ENCODE assay signal across 24 mouse cellular contexts in the genomic region with DNA sequence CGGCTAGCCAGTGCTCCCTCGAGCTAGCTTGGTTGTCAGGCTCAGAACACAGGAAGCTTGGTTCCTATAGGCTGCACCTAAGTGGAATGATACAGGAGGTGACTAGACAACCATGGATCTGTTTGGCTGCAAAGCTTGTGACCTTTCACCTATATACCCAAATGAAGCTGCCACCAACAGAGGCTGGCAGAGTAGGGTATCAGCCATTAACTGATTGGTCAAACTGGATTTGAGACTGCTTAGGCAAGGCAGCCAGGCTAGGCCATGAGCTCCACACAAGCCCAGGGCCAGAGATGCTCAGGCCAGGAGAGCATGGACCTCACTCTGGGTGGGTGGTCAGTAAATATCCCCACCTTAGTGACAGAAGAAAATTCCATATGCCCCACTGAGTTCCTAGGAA. TPM values are rescaled to one million over a fixed set of nuclear protein-coding genes. Genes with fewer than 3 reads are reported as not detected.
DNase-seq lines count a peak whose midpoint lies in the region; ATAC-seq and TF ChIP-seq lines count a peak whose summit lies in the region.
"Had no signal": no experiment of that assay in that cellular context is flagged by ENCODE, and none has a peak within 500 bp of the region (broad histone marks: within the 10 kb centered on the region; RNA-seq: fewer than 3 reads in every experiment).

No protein-coding gene starts in this region.

- no peak overlapping the region for H3K4me3 ChIP-seq in forebrain, embryonic 10.5 days
- no peak overlapping the region for H3K4me3 ChIP-seq in forebrain, embryonic 11.5 days (ENCODE audit: low read depth, low read length)
- H3K4me3 ChIP-seq in layer of hippocampus, adult 2 months: no peak overlapping the region
- no peak overlapping the region for H3K4me3 ChIP-seq in forebrain, embryonic 14.5 days (ENCODE audit: low read depth, low read length)
- H3K4me3 ChIP-seq in hindbrain, postnatal 0 days (ENCODE audit: low read length): no peak overlapping the region
- H3K4me3 ChIP-seq: embryonic facial prominence, embryonic 13.5 days; liver, embryonic 15.5 days; lung, embryonic 15.5 days; myocyte; stomach, embryonic 15.5 days had no signal

- no peak for DNase-seq in forebrain, embryonic 10.5 days (ENCODE audit: extremely low spot score, low spot score)
- no peak for DNase-seq in forebrain, embryonic 11.5 days (ENCODE audit: low spot score)
- DNase-seq in layer of hippocampus, adult 2 months (ENCODE audit: low spot score in 2 of 2): no peak
- no peak for DNase-seq in layer of hippocampus, postnatal 10 days (ENCODE audit: low spot score in 2 of 2)
- no peak for DNase-seq in forebrain, embryonic 14.5 days (ENCODE audit: low spot score)
- no peak for DNase-seq in hindbrain, postnatal 0 days (ENCODE audit: low spot score)
- DNase-seq in ovary, postnatal 10 days (ENCODE audit: low spot score): no peak
- DNase-seq: adrenal gland, adult 2 months; gastrocnemius, postnatal 10 days; heart, postnatal 14 days; kidney, adult 9 months; kidney, postnatal 10 days; layer of hippocampus, adult 9-11 months; retina, postnatal 1 day; right cerebral cortex, postnatal 14 days had no signal

- no peak for TF ChIP-seq CTCF in layer of hippocampus, adult 2 months (conservative IDR thresholded peaks at IDR 0.05)
- no peak for TF ChIP-seq CTCF in hindbrain, postnatal 0 days (IDR thresholded peaks at IDR 0.05; ENCODE audit: low read depth)

- peak overlapping the region; percentile 31; the same call in 1 of the 2 replicates for H3K27ac ChIP-seq in forebrain, embryonic 10.5 days
- H3K27ac ChIP-seq in forebrain, embryonic 11.5 days (ENCODE audit: low read depth, low read length): no peak overlapping the region
- H3K27ac ChIP-seq in layer of hippocampus, adult 2 months: peak overlapping the region; percentile 86
- peak overlapping the region; percentile 80 for H3K27ac ChIP-seq in forebrain, embryonic 14.5 days (ENCODE audit: low read depth, low read length)
- H3K27ac ChIP-seq in hindbrain, postnatal 0 days: peak overlapping the region; percentile 17; the same call in 1 of the 2 replicates
- H3K27ac ChIP-seq: embryonic facial prominence, embryonic 13.5 days; liver, embryonic 15.5 days; lung, embryonic 15.5 days; stomach, embryonic 15.5 days had no signal

- H3K9ac ChIP-seq in forebrain, embryonic 11.5 days (ENCODE audit: low read length): no peak overlapping the region
- H3K9ac ChIP-seq in forebrain, embryonic 14.5 days (ENCODE audit: low read length): no peak overlapping the region
- H3K9ac ChIP-seq in hindbrain, postnatal 0 days (replicated peaks; ENCODE audit: low read length): no peak overlapping the region
- H3K9ac ChIP-seq: embryonic facial prominence, embryonic 13.5 days; liver, embryonic 15.5 days; lung, embryonic 15.5 days; stomach, embryonic 15.5 days had no signal

- H3K36me3 ChIP-seq in forebrain, embryonic 10.5 days (replicated peaks): no peaks in the 10 kb centered on the region
- H3K36me3 ChIP-seq in forebrain, embryonic 11.5 days (ENCODE audit: control insufficient read depth, insufficient read depth, low read length): no peaks in the 10 kb centered on the region
- H3K36me3 ChIP-seq in forebrain, embryonic 14.5 days (ENCODE audit: control insufficient read depth, insufficient read depth, low read length): no peaks in the 10 kb centered on the region
- H3K36me3 ChIP-seq in hindbrain, postnatal 0 days (ENCODE audit: insufficient read depth, low read length): no peaks in the 10 kb centered on the region
- H3K36me3 ChIP-seq: liver, embryonic 15.5 days; lung, embryonic 15.5 days; stomach, embryonic 15.5 days had no signal

- WGBS in forebrain, embryonic 10.5 days: 98% methylated on average over 2 of the region's 2 CpGs
- 92% methylated on average over 2 of the region's 2 CpGs for WGBS in forebrain, embryonic 11.5 days
- 93% methylated on average over 2 of the region's 2 CpGs for WGBS in forebrain, embryonic 14.5 days
- 89% methylated on average over 2 of the region's 2 CpGs for WGBS in hindbrain, postnatal 0 days

- H3K27me3 ChIP-seq in forebrain, embryonic 10.5 days (ENCODE audit: poor library complexity, severe bottlenecking): no peaks in the 10 kb centered on the region
- no peaks in the 10 kb centered on the region for H3K27me3 ChIP-seq in forebrain, embryonic 11.5 days (ENCODE audit: control insufficient read depth, insufficient read depth, low read length)
- no peaks in the 10 kb centered on the region for H3K27me3 ChIP-seq in forebrain, embryonic 14.5 days (replicated peaks; ENCODE audit: control insufficient read depth, insufficient read depth, low read length)
- no peaks in the 10 kb centered on the region for H3K27me3 ChIP-seq in hindbrain, postnatal 0 days (ENCODE audit: insufficient read depth, low read length)
- H3K27me3 ChIP-seq: embryonic facial prominence, embryonic 13.5 days; liver, embryonic 15.5 days; lung, embryonic 15.5 days; stomach, embryonic 15.5 days had no signal

- peaks cover 66% of the 10 kb centered on the region for H3K4me1 ChIP-seq in forebrain, embryonic 10.5 days
- H3K4me1 ChIP-seq in forebrain, embryonic 11.5 days (replicated peaks; ENCODE audit: control insufficient read depth, insufficient read depth, low read length): peaks cover 15% of the 10 kb centered on the region; the same call in 1 of the 2 replicates
- H3K4me1 ChIP-seq in forebrain, embryonic 14.5 days (ENCODE audit: control insufficient read depth, insufficient read depth, low read length): peaks cover 49% of the 10 kb centered on the region
- peaks cover 21% of the 10 kb centered on the region for H3K4me1 ChIP-seq in hindbrain, postnatal 0 days (ENCODE audit: insufficient read depth, low read length)

- H3K9me3 ChIP-seq in forebrain, embryonic 10.5 days: no peaks in the 10 kb centered on the region
- no peaks in the 10 kb centered on the region for H3K9me3 ChIP-seq in forebrain, embryonic 11.5 days (ENCODE audit: control insufficient read depth, low read length)
- no peaks in the 10 kb centered on the region for H3K9me3 ChIP-seq in forebrain, embryonic 14.5 days (replicated peaks; ENCODE audit: control insufficient read depth, low read length)
- no peaks in the 10 kb centered on the region for H3K9me3 ChIP-seq in hindbrain, postnatal 0 days (ENCODE audit: low read length)
- H3K9me3 ChIP-seq: embryonic facial prominence, embryonic 13.5 days; liver, embryonic 15.5 days; lung, embryonic 15.5 days; stomach, embryonic 15.5 days had no signal

- ATAC-seq in forebrain, embryonic 11.5 days (replicated peaks; ENCODE audit: low FRiP score): no peak
- no peak for ATAC-seq in forebrain, embryonic 14.5 days
- ATAC-seq in hindbrain, postnatal 0 days: no peak
- ATAC-seq: activated CD4-positive, CD25-positive, alpha-beta regulatory T cell, adult 4 months; intestine, embryonic 16.5 days; midbrain, embryonic 16.5 days had no signal

- no peak overlapping the region for H3K4me2 ChIP-seq in forebrain, embryonic 11.5 days (ENCODE audit: low read depth, low read length, severe bottlenecking)
- H3K4me2 ChIP-seq in forebrain, embryonic 14.5 days (ENCODE audit: low read length): no peak overlapping the region
- H3K4me2 ChIP-seq in hindbrain, postnatal 0 days (ENCODE audit: low read depth, low read length): no peak overlapping the region
- H3K4me2 ChIP-seq: embryonic facial prominence, embryonic 13.5 days; liver, embryonic 15.5 days; lung, embryonic 15.5 days; midbrain, embryonic 11.5 days; stomach, embryonic 15.5 days had no signal

RNA-seq across cellular contexts. Expression of a gene that starts 34.5 kb away (rescaled TPM):
- polyA plus RNA-seq in forebrain, embryonic 10.5 days (2016; fragmentation: Nextera tagmentation; extraction: Ambion mirVana): 9.2 and 9.7 TPM in 2 replicates
- polyA plus RNA-seq in forebrain, embryonic 11.5 days (2014; fragmentation: Nextera tagmentation; extraction: Ambion mirVana): 10.9 and 13.1 TPM in 2 replicates
- 10 to 100 TPM; 50.7 to 53.3 TPM for total RNA-seq in layer of hippocampus, adult 2 months (2021)
- total RNA-seq in layer of hippocampus, postnatal 10 days (2021): 10 to 100 TPM; 33.0 to 34.1 TPM
- 8.4 and 10.8 TPM in 2 replicates for polyA plus RNA-seq in forebrain, embryonic 14.5 days (2014; fragmentation: Nextera tagmentation; extraction: Ambion mirVana)
- 32.6 and 34.1 TPM in 2 replicates for total RNA-seq in hindbrain, postnatal 0 days (2014; rRNA removed)
- polyA plus RNA-seq in hindbrain, postnatal 0 days (2015; fragmentation: Nextera tagmentation; extraction: Ambion mirVana): 16.2 and 16.7 TPM in 2 replicates
